In genomic region chr6:72456567-72456966, GRCm38 (mm10) we compare ENCODE assay signal across 27 mouse cellular contexts. TPM values are rescaled to one million over a fixed set of nuclear protein-coding genes. Genes with fewer than 3 reads are reported as not detected.
DNase-seq lines count a peak whose midpoint lies in the region; ATAC-seq and TF ChIP-seq lines count a peak whose summit lies in the region.
"Had no signal": no experiment of that assay in that cellular context is flagged by ENCODE, and none has a peak within 500 bp of the region (broad histone marks: within the 10 kb centered on the region; RNA-seq: fewer than 3 reads in every experiment).

No protein-coding gene starts in this region.

- no peaks in the 10 kb centered on the region for H3K9me3 ChIP-seq in kidney, embryonic 16.5 days (ENCODE audit: low read length)
- H3K9me3 ChIP-seq in liver, embryonic 11.5 days (ENCODE audit: control insufficient read depth, low read length), result no peaks in the 10 kb centered on the region
- no peaks in the 10 kb centered on the region for H3K9me3 ChIP-seq in liver, embryonic 14.5 days (ENCODE audit: control insufficient read depth, low read length)
- H3K9me3 ChIP-seq: forebrain, embryonic 10.5 days; forebrain, embryonic 13.5 days; G1E; heart, embryonic 12.5 days; heart, embryonic 15.5 days; hindbrain, embryonic 10.5 days; hindbrain, embryonic 13.5 days had no signal

- ATAC-seq in kidney, embryonic 16.5 days (ENCODE audit: low FRiP score, low TSS enrichment), result no peak
- ATAC-seq in liver, embryonic 11.5 days (replicated peaks; ENCODE audit: low FRiP score), result 0 out of 2 replicates have a peak, but pooled peaks have one; percentile 48
- peak; percentile 54; the same call in 1 of the 2 replicates for ATAC-seq in liver, embryonic 14.5 days (ENCODE audit: insufficient read depth)
- 0 out of 2 replicates have a peak, but pooled peaks have one; percentile 3 for ATAC-seq in megakaryocyte progenitor cell, adult 5-6 weeks (replicated peaks; ENCODE audit: poor library complexity)
- ATAC-seq: forebrain, embryonic 13.5 days; forebrain, embryonic 16.5 days; hindbrain, embryonic 16.5 days had no signal

- 80% methylated on average over 4 of the region's 4 CpGs for WGBS in kidney, embryonic 16.5 days
- WGBS in liver, embryonic 11.5 days, result 53% methylated on average over 4 of the region's 4 CpGs
- WGBS in liver, embryonic 14.5 days (ENCODE audit: insufficient replicate concordance), result 35% methylated on average over 4 of the region's 4 CpGs

- no peak overlapping the region for H3K27ac ChIP-seq in kidney, embryonic 16.5 days (ENCODE audit: low read length)
- H3K27ac ChIP-seq in liver, embryonic 11.5 days (ENCODE audit: low read depth, low read length), result no peak overlapping the region
- H3K27ac ChIP-seq in liver, embryonic 14.5 days, result no peak overlapping the region
- H3K27ac ChIP-seq: forebrain, embryonic 10.5 days; forebrain, embryonic 13.5 days; heart, embryonic 15.5 days; hindbrain, embryonic 10.5 days; hindbrain, embryonic 13.5 days had no signal

- H3K4me1 ChIP-seq in kidney, embryonic 16.5 days (ENCODE audit: insufficient read depth, low read length), result peaks cover 10% of the 10 kb centered on the region; the same call in 1 of the 2 replicates
- H3K4me1 ChIP-seq in liver, embryonic 11.5 days (replicated peaks; ENCODE audit: control insufficient read depth, insufficient read depth, low read length), result peaks cover 25% of the 10 kb centered on the region
- peaks cover 13 to 39% of the 10 kb centered on the region in 2 experiments; a peak in 3 of 4 replicates for H3K4me1 ChIP-seq in liver, embryonic 14.5 days (replicated peaks; ENCODE audit: control insufficient read depth in 2 of 2, insufficient read depth in 2 of 2, low read length in 1 of 2)
- H3K4me1 ChIP-seq: forebrain, embryonic 13.5 days had no signal

- H3K4me3 ChIP-seq in kidney, embryonic 16.5 days (ENCODE audit: low read length), result no peak overlapping the region
- H3K4me3 ChIP-seq in liver, embryonic 11.5 days (ENCODE audit: low read depth, low read length), result no peak overlapping the region
- H3K4me3 ChIP-seq in liver, embryonic 14.5 days (ENCODE audit: insufficient read depth in 1 of 2, low read depth in 2 of 2, low read length in 2 of 2), result no peak overlapping the region
- H3K4me3 ChIP-seq: forebrain, embryonic 10.5 days; forebrain, embryonic 13.5 days; heart, embryonic 12.5 days; heart, embryonic 15.5 days; hindbrain, embryonic 10.5 days; hindbrain, embryonic 13.5 days had no signal

- no peak for TF ChIP-seq CTCF in liver, embryonic 14.5 days (IDR thresholded peaks at IDR 0.05; ENCODE audit: low read depth)

- no peak overlapping the region for H3K4me2 ChIP-seq in kidney, embryonic 16.5 days (replicated peaks; ENCODE audit: low read depth, low read length)
- H3K4me2 ChIP-seq in liver, embryonic 11.5 days, result no peak overlapping the region
- H3K4me2 ChIP-seq in liver, embryonic 14.5 days (ENCODE audit: low read depth), result peak overlapping the region; percentile 9; the same call in 1 of the 2 replicates
- H3K4me2 ChIP-seq: forebrain, embryonic 13.5 days; heart, embryonic 12.5 days; heart, embryonic 15.5 days; hindbrain, embryonic 13.5 days had no signal

- no peak for TF ChIP-seq EP300 in liver, embryonic 14.5 days (IDR thresholded peaks at IDR 0.05; ENCODE audit: low read depth)

- no peaks in the 10 kb centered on the region for H3K36me3 ChIP-seq in kidney, embryonic 16.5 days (ENCODE audit: insufficient read depth, low read length)
- H3K36me3 ChIP-seq in liver, embryonic 11.5 days (ENCODE audit: control insufficient read depth, insufficient read depth, low read length), result no peaks in the 10 kb centered on the region
- H3K36me3 ChIP-seq in liver, embryonic 14.5 days (replicated peaks; ENCODE audit: control insufficient read depth, insufficient read depth, low read depth), result no peaks in the 10 kb centered on the region
- H3K36me3 ChIP-seq: forebrain, embryonic 10.5 days; G1E; heart, embryonic 12.5 days; heart, embryonic 15.5 days; hindbrain, embryonic 10.5 days; hindbrain, embryonic 13.5 days had no signal

- H3K27me3 ChIP-seq in kidney, embryonic 16.5 days (ENCODE audit: insufficient read depth, low read length), result no peaks in the 10 kb centered on the region
- no peaks in the 10 kb centered on the region for H3K27me3 ChIP-seq in liver, embryonic 11.5 days (replicated peaks; ENCODE audit: control insufficient read depth, insufficient read depth, low read length)
- no peaks in the 10 kb centered on the region for H3K27me3 ChIP-seq in liver, embryonic 14.5 days (ENCODE audit: control insufficient read depth, insufficient read depth, low read length)
- H3K27me3 ChIP-seq: CH12.LX; forebrain, embryonic 13.5 days; heart, embryonic 12.5 days; heart, embryonic 15.5 days; hindbrain, embryonic 13.5 days had no signal

- peak; percentile 1 for DNase-seq in kidney, adult 11 months
- DNase-seq in liver, embryonic 11.5 days (ENCODE audit: low spot score), result no peak
- no peak for DNase-seq in liver, embryonic 14.5 days (ENCODE audit: low read depth in 3 of 3, low spot score in 3 of 3)
- DNase-seq in adipocyte (ENCODE audit: low spot score), result no peak
- DNase-seq in thymus, postnatal 0 days (ENCODE audit: low spot score), result no peak
- DNase-seq: adrenal gland, postnatal 10 days; adrenal gland, postnatal 36 days; B cell, adult 2 months; cerebellum, adult 18-20 months; cerebellum, adult 9-10 months; cerebellum, postnatal 14 days; gastrocnemius, postnatal 25 days; heart, adult 18-20 months; heart, postnatal 10 days; heart, postnatal 36 days had no signal

- no peak overlapping the region for H3K9ac ChIP-seq in kidney, embryonic 16.5 days (replicated peaks; ENCODE audit: low read length)
- H3K9ac ChIP-seq in liver, embryonic 11.5 days (ENCODE audit: low read depth, low read length), result no peak overlapping the region
- 0 out of 2 replicates have a peak overlapping the region, but pooled peaks have one; percentile 18 for H3K9ac ChIP-seq in liver, embryonic 14.5 days (replicated peaks)
- H3K9ac ChIP-seq: forebrain, embryonic 13.5 days; heart, embryonic 12.5 days; heart, embryonic 15.5 days; hindbrain, embryonic 13.5 days had no signal

RNA-seq across cellular contexts. Expression of gene Mat2a, which starts 17.2 kb away (rescaled TPM):
- polyA plus RNA-seq in kidney, embryonic 16.5 days (2015; fragmentation: Nextera tagmentation; extraction: Ambion mirVana), result 456 and 460 TPM in 2 replicates
- polyA plus RNA-seq in liver, embryonic 11.5 days (2014; fragmentation: Nextera tagmentation; extraction: Ambion mirVana), result 426 and 477 TPM in 2 replicates
- 59.9 and 99.9 TPM in 2 replicates for polyA plus RNA-seq in liver, embryonic 14.5 days (2012; rRNA removed)
- 159 and 173 TPM in 2 replicates for polyA plus RNA-seq in liver, embryonic 14.5 days (2014; fragmentation: Nextera tagmentation; extraction: Ambion mirVana)
- 342 and 403 TPM in 2 replicates for total RNA-seq in megakaryocyte progenitor cell, adult 5-6 weeks (2015)
- 192 and 230 TPM in 2 replicates for total RNA-seq in megakaryocyte progenitor cell, adult 5-6 weeks (2017)
- polyA plus RNA-seq in thymus, postnatal 0 days (2015; fragmentation: Nextera tagmentation; extraction: Ambion mirVana), result 356 and 359 TPM in 2 replicates

RNA-seq across cellular contexts. Expression of gene Ggcx, which starts 42.5 kb away (rescaled TPM):
- 31.4 and 35.6 TPM in 2 replicates for polyA plus RNA-seq in kidney, embryonic 16.5 days (2015; fragmentation: Nextera tagmentation; extraction: Ambion mirVana)
- polyA plus RNA-seq in liver, embryonic 11.5 days (2014; fragmentation: Nextera tagmentation; extraction: Ambion mirVana), result 24.1 and 26.9 TPM in 2 replicates
- 10.9 and 11.3 TPM in 2 replicates for polyA plus RNA-seq in liver, embryonic 14.5 days (2012; rRNA removed)
- 5.7 and 6.5 TPM in 2 replicates for polyA plus RNA-seq in liver, embryonic 14.5 days (2014; fragmentation: Nextera tagmentation; extraction: Ambion mirVana)
- 11.2 and 11.6 TPM in 2 replicates for total RNA-seq in megakaryocyte progenitor cell, adult 5-6 weeks (2015)
- 6.7 and 8.5 TPM in 2 replicates for total RNA-seq in megakaryocyte progenitor cell, adult 5-6 weeks (2017)
- 7.0 and 7.3 TPM in 2 replicates for polyA plus RNA-seq in thymus, postnatal 0 days (2015; fragmentation: Nextera tagmentation; extraction: Ambion mirVana)
